Mouse (Mus musculus) midbrain, embryonic 10.5 days (tissue): Measurements from ENCODE around the gene Pef1. TPM values are rescaled to one million over a fixed set of nuclear protein-coding genes. Genes with fewer than 3 reads are reported as not detected.

Source experiments
- DNase-seq: peaks from one replicate; pipeline ENCODE4 v3.0.0-alpha.2; 2017; ENCODE audit warnings: low spot score
- H3K27ac ChIP-seq: fragments of 300-500 bp; sonication (generic); replicated peaks from 2 replicates; pipeline ENCODE4 v1.5.1; 2016; ENCODE audit warnings: mild to moderate bottlenecking
- H3K27me3 ChIP-seq: fragments of 300-500 bp; sonication (generic); 2 replicates; pipeline ENCODE4 v1.6.1; 2016; ENCODE audit warnings: low read depth, mild to moderate bottlenecking; ENCODE audit not compliant: poor library complexity, severe bottlenecking
- H3K36me3 ChIP-seq: fragments of 300-500 bp; sonication (generic); 2 replicates; pipeline ENCODE4 v1.6.1; 2016; ENCODE audit warnings: mild to moderate bottlenecking, moderate library complexity
- H3K4me1 ChIP-seq: fragments of 300-500 bp; sonication (generic); 2 replicates; pipeline ENCODE4 v1.6.1; 2016
- H3K4me3 ChIP-seq: fragments of 300-500 bp; sonication (generic); 2 replicates; pipeline ENCODE4 v1.5.1; 2016; ENCODE audit warnings: mild to moderate bottlenecking, moderate library complexity
- H3K9me3 ChIP-seq: fragments of 300-500 bp; sonication (generic); replicated peaks from 2 replicates; pipeline ENCODE4 v1.6.1; 2016; ENCODE audit warnings: mild to moderate bottlenecking
- WGBS: fragments of 180-500 bp; shearing (Covaris S2); methylation state at CpG from one replicate; pipeline ENCODE4 v1.1.7; 2016; 5-methylcytosine and 5-hydroxymethylcytosine counted together
- polyA plus RNA-seq: library from polyadenylated mRNA; unstranded; fragments of >200 nt; fragmentation: Nextera tagmentation; extraction: Ambion mirVana; gene quantifications from 2 replicates; pipeline ENCODE4 v1.2.1, GENCODE M21; 2016

Gene Pef1
- polyA plus RNA-seq, 1 experiment from 2014 or later: 74.0 TPM

- Histone ChIP-seq H3K27me3 (no peaks in the 10 kb centered on the region), H3K36me3 (peaks cover 71% of the 10 kb centered on the region), H3K9me3 (no peaks in the 10 kb centered on the region), H3K4me3 (no peak overlapping the region), H3K27ac (no peak overlapping the region; the same call in 1 of the 2 replicates), H3K4me1 (peaks cover 5% of the 10 kb centered on the region; the same call in 1 of the 2 replicates)
- no peak for DNase-seq
- WGBS: 81% methylated on average over 5 of the region's 5 CpGs
Measured at GRCm38 (mm10) chr4:130125935-130126334, 23.6 kb downstream of the Pef1 start.

- 85% methylated on average over 5 of the region's 5 CpGs for WGBS
- no peak overlapping the region for H3K4me3 ChIP-seq
- peaks cover 42% of the 10 kb centered on the region for H3K36me3 ChIP-seq
- no peak overlapping the region for H3K27ac ChIP-seq
- no peaks in the 10 kb centered on the region for H3K27me3 ChIP-seq
- no peaks in the 10 kb centered on the region for H3K9me3 ChIP-seq
- H3K4me1 ChIP-seq: 0 out of 2 replicates have a peak, but pooled peaks cover 5% of the 10 kb centered on the region
- no peak for DNase-seq
Measured at GRCm38 (mm10) chr4:130128907-130129306, 26.5 kb downstream of the Pef1 start.

- Histone ChIP-seq H3K36me3 (peaks cover 30% of the 10 kb centered on the region), H3K4me1 (0 out of 2 replicates have a peak, but pooled peaks cover 5% of the 10 kb centered on the region), H3K4me3 (no peak overlapping the region), H3K27me3 (no peaks in the 10 kb centered on the region), H3K27ac (no peak overlapping the region), H3K9me3 (no peaks in the 10 kb centered on the region)
- DNase-seq: no peak
- WGBS: 86% methylated on average over 10 of the region's 10 CpGs
Measured at GRCm38 (mm10) chr4:130130082-130130481, 27.7 kb downstream of the Pef1 start.

GRCm38 (mm10) chr4:130130641-130131350 is 28.4 kb downstream of the Pef1 start:
- WGBS: 53% methylated on average over 13 of the region's 13 CpGs
- no peaks in the 10 kb centered on the region for H3K9me3 ChIP-seq
- peaks cover 23% of the 10 kb centered on the region for H3K36me3 ChIP-seq
- no peak for DNase-seq
- H3K27me3 ChIP-seq: no peaks in the 10 kb centered on the region
- H3K4me1 ChIP-seq: 0 out of 2 replicates have a peak, but pooled peaks cover 5% of the 10 kb centered on the region
- no peak overlapping the region for H3K27ac ChIP-seq
- H3K4me3 ChIP-seq: no peak overlapping the region

GRCm38 (mm10) chr4:130131448-130132105 is 29.2 kb downstream of the Pef1 start:
- H3K4me3 ChIP-seq: no peak overlapping the region
- H3K9me3 ChIP-seq: no peaks in the 10 kb centered on the region
- peaks cover 5% of the 10 kb centered on the region for H3K27me3 ChIP-seq
- H3K27ac ChIP-seq: no peak overlapping the region
- WGBS: 83% methylated on average over 7 of the region's 7 CpGs
- H3K4me1 ChIP-seq: 0 out of 2 replicates have a peak, but pooled peaks cover 5% of the 10 kb centered on the region
- DNase-seq: no peak
- peaks cover 15% of the 10 kb centered on the region for H3K36me3 ChIP-seq

- Histone ChIP-seq H3K27me3 (peaks cover 23% of the 10 kb centered on the region), H3K27ac (no peak overlapping the region), H3K4me3 (no peak overlapping the region), H3K36me3 (no peaks in the 10 kb centered on the region), H3K4me1 (peaks cover 8% of the 10 kb centered on the region), H3K9me3 (no peaks in the 10 kb centered on the region)
- WGBS: 84% methylated on average over 6 of the region's 6 CpGs
- DNase-seq: no peak
Measured at GRCm38 (mm10) chr4:130133399-130133798, 31.0 kb downstream of the Pef1 start.

- under 1% methylated on average over 57 of the region's 57 CpGs for WGBS
- Histone ChIP-seq H3K36me3 (no peaks in the 10 kb centered on the region), H3K4me3 (peak overlapping the region; percentile 65), H3K9me3 (no peaks in the 10 kb centered on the region), H3K27me3 (peaks cover 76% of the 10 kb centered on the region), H3K27ac (peak overlapping the region; percentile 69), H3K4me1 (peaks cover 28% of the 10 kb centered on the region)
- peak; percentile 87 for DNase-seq
Measured at GRCm38 (mm10) chr4:130138441-130139213, 36.3 kb downstream of the Pef1 start.

- DNase-seq: no peak
- Histone ChIP-seq H3K4me1 (peaks cover 28% of the 10 kb centered on the region), H3K36me3 (no peaks in the 10 kb centered on the region), H3K9me3 (no peaks in the 10 kb centered on the region), H3K4me3 (peak within 1 kb of the TSS; percentile 65), H3K27me3 (peaks cover 78% of the 10 kb centered on the region), H3K27ac (peak within 1 kb of the TSS; percentile 69)
- WGBS: 2% methylated on average over 15 of the region's 15 CpGs
Measured at GRCm38 (mm10) chr4:130139214-130139492, 36.8 kb downstream of the Pef1 start, which contains the start of gene Hcrtr1. TSS of gene Hcrtr1 (minus strand) at chr4:130139359.

- H3K4me3 ChIP-seq: no peak overlapping the region
- 61% methylated on average over 9 of the region's 9 CpGs for WGBS
- H3K9me3 ChIP-seq: no peaks in the 10 kb centered on the region
- DNase-seq: no peak
- H3K36me3 ChIP-seq: no peaks in the 10 kb centered on the region
- peaks cover 78% of the 10 kb centered on the region for H3K27me3 ChIP-seq
- peaks cover 28% of the 10 kb centered on the region for H3K4me1 ChIP-seq
- peak overlapping the region; percentile 43; the same call in 1 of the 2 replicates for H3K27ac ChIP-seq
Measured at GRCm38 (mm10) chr4:130140992-130141402, 38.6 kb downstream of the Pef1 start.

GRCm38 (mm10) chr4:130141786-130142185 is 39.4 kb downstream of the Pef1 start:
- no peaks in the 10 kb centered on the region for H3K9me3 ChIP-seq
- no peaks in the 10 kb centered on the region for H3K36me3 ChIP-seq
- no peak for DNase-seq
- 73% methylated on average over 3 of the region's 3 CpGs for WGBS
- H3K27ac ChIP-seq: peak overlapping the region; percentile 43; the same call in 1 of the 2 replicates
- H3K4me3 ChIP-seq: no peak overlapping the region
- peaks cover 28% of the 10 kb centered on the region for H3K4me1 ChIP-seq
- H3K27me3 ChIP-seq: peaks cover 70% of the 10 kb centered on the region

GRCm38 (mm10) chr4:130148405-130148804 is 46.0 kb downstream of the Pef1 start:
- Histone ChIP-seq H3K27ac (no peak overlapping the region), H3K27me3 (peaks cover 26% of the 10 kb centered on the region), H3K4me1 (no peaks in the 10 kb centered on the region), H3K4me3 (no peak overlapping the region), H3K36me3 (no peaks in the 10 kb centered on the region), H3K9me3 (no peaks in the 10 kb centered on the region)
- no peak for DNase-seq
- 86% methylated on average over 10 of the region's 10 CpGs for WGBS

GRCm38 (mm10) chr4:130154250-130154649 is 51.9 kb downstream of the Pef1 start:
- Histone ChIP-seq H3K4me3 (no peak overlapping the region), H3K4me1 (no peaks in the 10 kb centered on the region), H3K36me3 (no peaks in the 10 kb centered on the region), H3K27me3 (peaks cover 30% of the 10 kb centered on the region), H3K27ac (no peak overlapping the region), H3K9me3 (no peaks in the 10 kb centered on the region)
- DNase-seq: no peak
- 81% methylated on average over 3 of the region's 3 CpGs for WGBS
